Mouse (Mus musculus) stomach, postnatal 0 days (tissue): ENCODE measurements around the gene Lrrfip2.

Experiments used
- CTCF ChIP-seq: IDR thresholded peaks from 2 replicates; pipeline ENCODE4 v1.5.1; 2016; ENCODE audit warnings: antibody characterized with exemption, low read depth, mild to moderate bottlenecking, moderate library complexity
- EP300 ChIP-seq: optimal IDR thresholded peaks from 2 replicates; pipeline ENCODE3; 2016; ENCODE audit warnings: antibody characterized with exemption

DNA sequence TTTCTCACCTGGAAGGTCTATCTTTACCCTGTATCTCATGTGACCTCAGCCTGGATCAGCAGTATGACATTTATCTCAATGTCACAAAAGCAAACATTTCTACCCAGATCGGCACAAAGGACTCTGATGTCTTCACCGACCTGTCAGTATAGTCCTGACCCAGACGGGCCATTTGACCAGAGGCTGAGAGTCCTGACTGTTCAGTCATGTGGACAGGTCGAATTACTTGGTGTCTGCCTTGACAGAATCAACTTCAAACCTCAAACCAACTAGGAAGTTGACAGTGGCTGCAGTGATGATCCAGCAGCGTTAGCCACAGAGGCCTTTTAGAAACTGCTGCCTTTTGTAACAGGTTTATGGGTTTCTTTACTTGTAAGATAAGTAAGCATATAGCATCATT is 56.7 kb downstream of the Lrrfip2 start:
- TF ChIP-seq CTCF (no peak), EP300 (no peak)
